Mouse (Mus musculus): Measurements from ENCODE around the gene Arv1.
A peak's percentile ranks its signal among the peaks of the same experiment; 100 is the strongest.

The Arv1 gene

DNA sequence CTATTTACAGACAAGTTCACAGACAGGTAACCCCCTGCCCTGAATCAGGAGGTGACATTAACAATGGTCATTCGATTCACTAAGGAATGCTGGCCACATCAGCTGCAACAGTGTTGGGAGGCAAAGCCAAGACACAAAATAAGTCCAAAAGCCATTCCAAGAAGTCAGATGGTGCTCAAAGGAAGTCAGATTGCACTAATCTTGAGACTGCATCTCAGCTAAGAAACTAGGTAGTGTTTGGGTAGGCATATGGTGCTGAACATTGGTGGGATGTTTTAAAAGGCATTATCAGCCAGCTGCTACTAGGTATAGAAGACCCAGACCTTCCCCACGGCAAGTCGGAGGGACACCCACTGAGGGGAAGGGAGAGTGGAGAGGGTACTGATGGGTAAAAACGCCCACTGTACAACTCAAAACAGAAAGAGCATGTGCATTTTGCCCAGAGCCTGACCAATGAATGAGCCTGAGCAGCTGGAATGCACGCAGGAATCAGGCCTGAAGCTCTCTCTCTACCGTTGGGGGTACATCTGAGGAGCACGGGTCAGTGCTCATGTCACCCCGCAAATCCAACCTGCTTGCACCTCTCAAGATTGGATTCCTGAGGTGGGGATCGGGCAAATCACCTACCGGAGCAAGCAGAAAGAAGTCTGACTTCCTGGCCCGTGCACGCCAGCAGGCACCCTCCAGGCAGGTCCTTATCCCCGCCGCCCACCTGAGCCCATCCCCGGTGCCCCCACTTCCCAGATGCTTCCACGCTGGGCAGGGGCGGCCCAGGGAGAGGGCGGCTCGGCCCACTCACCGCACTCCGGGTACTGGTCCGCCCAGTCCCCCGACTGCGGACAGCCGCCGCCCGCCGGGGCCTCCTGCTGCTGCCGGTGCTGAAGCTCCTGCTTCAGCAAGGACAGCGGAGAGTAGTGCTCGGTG, 739 bp upstream of the Arv1 start:
- peak; percentile 21 to 25 for DNase-seq (ENCODE audit: low read depth in 2 of 2, low spot score in 2 of 2)

DNA sequence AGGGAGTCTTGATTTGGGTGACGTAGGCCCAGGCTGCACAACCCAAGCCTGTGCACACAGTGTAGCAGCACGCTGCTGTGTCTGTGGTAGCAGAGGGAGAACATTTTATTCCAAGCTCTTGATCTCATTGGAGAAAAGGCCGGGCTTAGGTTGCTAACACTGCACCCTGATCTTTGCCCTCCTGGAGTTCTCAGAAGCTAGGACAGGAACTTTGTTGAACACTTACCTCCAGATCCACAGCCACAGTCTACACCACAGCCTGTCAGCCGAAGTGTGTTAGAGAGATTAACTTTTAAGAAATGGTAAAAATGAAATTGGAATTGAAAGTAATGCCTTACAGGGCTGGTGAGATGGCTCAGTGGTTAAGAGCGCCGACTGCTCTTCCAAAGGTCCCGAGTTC, 2.4 kb downstream of the Arv1 start:
- DNase-seq (ENCODE audit: low read depth in 2 of 2, low spot score in 2 of 2): no peak

DNA sequence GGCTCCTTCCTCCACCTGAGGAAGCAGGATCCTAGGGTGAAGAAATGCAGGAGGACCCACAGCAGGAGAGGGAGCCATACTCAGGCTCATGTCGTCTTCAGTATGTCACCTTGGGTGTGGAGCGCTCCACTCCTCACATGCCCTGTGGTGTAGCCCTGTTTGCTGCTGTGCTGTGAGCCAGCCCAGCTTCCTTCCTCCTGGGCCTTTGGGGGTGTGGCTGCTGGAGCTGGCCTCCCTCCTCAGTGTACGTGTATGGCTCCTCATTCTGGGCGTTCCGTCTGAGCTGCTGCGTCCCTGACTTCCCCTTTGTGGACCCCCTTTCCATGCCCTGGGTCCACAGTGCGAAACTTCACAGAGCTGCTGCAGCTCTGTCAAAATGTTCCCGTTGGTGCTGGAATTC, 10.9 kb downstream of the Arv1 start:
- DNase-seq (ENCODE audit: low read depth in 2 of 2, low spot score in 2 of 2): no peak

DNA sequence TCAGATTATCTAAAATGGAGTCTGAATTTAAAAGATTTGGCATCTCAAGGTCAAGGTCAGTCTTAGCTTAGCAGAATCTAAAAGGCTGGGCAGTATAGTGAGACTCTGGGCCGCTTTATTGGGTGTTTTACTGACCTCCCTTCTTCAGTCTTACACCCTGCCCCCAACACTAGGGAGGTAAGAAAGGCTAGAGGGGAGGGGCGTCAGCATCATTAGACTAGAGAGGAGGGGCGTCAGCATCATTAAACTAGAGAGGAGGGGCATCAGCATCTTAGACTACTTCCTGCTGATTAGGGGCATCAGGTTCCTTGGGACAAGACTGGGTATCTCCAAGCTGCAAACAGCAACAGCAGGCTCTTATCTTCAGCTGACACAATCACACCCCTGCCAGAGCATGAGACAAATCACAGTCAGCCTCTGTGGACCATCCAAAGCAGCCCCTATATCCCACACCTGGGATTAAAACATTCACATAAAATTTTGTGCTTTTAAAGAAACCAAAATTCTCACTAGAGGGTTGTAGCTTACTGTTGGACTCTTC, 13.5 kb downstream of the Arv1 start:
- DNase-seq (ENCODE audit: low read depth in 2 of 2, low spot score in 2 of 2): no peak

DNA sequence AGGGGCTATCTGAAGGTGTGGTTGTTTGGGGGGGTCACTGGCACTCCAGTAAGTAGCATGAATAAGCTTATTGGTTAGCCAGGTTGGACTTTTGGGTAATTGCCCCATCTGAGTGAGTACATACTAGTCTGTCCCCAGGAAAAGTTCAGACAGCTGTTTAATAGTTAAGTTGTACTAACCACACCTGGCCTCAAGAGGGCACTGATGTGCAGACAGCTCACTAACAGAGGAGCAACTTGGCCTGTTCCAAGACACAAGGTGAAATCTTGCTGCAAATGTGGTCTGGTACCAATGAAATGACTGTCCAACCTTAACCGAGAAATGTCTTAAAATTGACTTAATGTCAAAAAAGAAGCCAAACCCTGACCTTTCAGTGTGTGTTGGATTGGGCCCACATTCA, 17.3 kb downstream of the Arv1 start:
- DNase-seq (ENCODE audit: low read depth in 2 of 2, low spot score in 2 of 2): peak in 1 of 2 experiments; percentile 27

DNA sequence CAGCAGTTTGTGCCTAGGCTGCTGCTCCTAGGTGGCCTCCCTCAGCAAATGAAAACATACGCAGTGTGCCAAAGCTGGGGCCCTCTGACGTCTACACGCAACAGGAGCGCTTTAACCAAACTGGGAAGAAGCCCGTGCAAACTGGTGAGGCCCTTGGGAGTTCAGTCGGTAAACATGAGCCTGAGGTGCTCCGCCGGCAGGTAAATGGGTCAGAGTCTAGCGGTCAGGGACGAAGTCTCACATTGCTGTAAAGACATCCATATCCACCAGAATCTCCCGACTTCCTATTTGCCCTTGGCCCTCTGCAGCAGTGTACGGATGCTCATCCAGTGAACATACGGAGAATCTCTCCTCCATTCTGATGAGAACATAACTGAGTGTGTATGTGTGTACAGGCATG, 24.7 kb downstream of the Arv1 start:
- DNase-seq (ENCODE audit: low read depth in 2 of 2, low spot score in 2 of 2): no peak

DNA sequence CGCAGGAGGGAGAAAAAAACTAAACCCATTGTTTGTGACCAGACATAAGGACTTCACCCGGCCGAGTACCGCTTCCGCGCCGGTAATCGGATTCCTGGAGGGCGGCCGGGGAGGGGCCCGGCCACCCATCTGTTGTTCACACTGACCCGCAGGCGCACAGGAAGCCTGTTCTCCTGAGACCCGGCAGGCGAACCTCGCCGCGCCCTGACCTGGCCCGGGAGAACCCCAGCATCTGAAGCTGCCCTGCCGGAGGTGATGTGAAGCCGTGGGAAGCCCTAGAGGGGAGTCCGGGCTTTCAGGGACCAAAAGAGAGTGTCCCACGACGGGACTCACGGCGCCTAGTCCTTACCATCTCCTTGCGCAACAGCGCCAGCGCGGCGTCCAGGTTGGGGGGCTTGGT, 29.3 kb downstream of the Arv1 start:
- peak in 1 of 2 experiments; percentile 5 for DNase-seq (ENCODE audit: low read depth in 2 of 2, low spot score in 2 of 2)

DNA sequence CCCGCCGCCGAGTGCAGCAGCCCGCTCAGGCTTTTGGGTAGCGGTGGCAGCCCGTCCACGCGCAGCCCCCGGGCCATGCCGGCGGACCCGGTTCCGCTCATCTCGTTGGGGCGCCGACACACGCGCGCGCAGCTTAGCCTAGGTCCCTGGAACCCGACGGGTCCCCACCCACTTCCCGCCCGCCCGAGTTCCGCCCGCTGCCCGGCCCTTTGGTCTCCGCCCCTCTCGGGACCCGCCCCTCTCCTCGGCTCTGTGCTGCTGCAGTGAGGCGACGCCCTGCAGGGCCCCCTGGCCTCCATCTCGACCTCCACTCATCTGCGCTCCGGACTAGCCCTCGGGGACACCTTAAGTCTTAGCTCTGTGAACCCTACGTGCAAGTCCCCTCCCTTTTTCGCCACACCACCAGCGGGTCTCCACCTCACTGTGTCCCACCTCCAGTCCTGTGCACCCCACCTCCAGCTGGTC, 29.8 kb downstream of the Arv1 start, which contains the start of gene Fam89a:
Gene Fam89a, minus strand, starts transcription at position 124 of the 465 bp plus-strand sequence.
- peak; percentile 19 to 44 for DNase-seq (ENCODE audit: low read depth in 2 of 2, low spot score in 2 of 2)

DNA sequence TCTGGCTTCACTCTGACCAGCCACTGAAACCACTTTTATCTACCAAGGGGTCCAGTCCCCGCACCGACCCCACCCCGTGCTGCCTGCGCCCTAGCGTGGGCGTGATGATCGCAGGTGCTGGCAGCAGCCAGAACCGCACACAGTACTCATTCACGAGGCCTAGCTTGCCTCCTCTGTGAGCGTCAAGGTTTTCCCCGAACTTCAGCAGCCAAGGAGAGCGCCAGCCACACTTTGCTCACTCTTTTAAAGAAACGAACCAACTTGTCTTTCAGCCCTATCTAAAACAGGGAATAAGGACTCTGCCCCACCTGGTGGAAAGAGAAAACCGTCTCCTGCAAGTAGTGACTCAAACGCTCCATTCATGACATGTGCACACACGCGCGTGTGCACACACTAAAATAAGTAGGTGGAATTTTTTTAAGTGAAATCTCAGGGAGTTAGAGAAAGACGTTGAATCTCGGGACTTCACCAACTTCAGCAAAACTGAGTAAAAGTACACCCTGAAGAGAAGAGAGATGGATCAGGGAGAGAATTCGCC, 30.5 kb downstream of the Arv1 start:
- no peak for DNase-seq (ENCODE audit: low read depth in 2 of 2, low spot score in 2 of 2)

DNA sequence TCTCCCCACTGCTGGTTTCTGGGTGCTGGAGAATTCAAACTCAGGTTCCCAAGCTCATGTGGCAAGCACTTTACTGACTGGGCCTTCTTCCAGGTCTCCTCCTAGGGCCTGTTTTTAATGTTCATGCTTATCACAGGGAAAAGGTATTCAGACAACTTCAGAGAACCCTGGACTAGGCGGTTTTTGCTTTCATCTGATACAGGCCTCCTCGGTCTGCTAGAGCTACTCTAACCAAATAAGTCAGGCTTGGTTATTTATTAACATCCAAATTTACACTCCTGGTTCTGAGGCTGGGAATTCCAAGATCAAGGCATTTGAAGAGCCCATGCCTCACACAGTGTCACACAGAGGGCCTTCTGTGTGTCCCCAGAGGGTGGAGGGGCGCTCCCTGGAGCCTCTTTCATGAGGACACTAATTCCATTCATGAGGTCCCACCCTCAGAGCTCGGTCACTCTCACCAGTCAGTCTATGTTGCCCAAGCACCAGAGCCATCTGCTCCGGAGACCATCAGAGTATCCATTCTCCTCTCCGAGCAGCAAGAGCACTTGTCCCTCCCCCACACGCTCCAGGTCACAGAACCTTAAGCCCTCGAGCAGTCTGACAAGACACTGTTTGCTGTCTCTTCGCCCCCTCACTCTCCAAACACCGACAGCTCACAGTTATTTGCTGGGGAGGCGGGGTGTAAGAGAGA, 32.3 kb downstream of the Arv1 start:
- no peak for DNase-seq (ENCODE audit: low read depth in 2 of 2, low spot score in 2 of 2)

DNA sequence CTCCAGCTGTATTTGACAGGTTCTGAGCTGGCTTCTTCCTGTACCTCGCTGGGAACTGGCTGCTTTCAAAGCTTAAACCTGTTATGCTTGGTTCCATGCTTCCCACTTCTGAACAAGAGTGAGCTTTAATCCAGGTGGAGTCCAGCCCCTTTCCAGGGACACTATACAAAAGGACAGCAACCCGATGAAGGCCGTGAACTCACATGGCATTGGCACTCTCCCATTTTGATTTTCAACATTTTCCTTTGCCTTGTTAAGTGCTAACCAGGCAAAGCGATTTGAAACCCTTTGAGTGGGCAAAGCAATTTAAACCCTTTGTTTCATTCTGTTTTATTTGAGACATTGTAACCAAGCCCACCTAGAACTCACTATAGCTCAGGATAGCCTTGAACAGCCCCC, 32.9 kb downstream of the Arv1 start:
- no peak for DNase-seq (ENCODE audit: low read depth in 2 of 2, low spot score in 2 of 2)

DNA sequence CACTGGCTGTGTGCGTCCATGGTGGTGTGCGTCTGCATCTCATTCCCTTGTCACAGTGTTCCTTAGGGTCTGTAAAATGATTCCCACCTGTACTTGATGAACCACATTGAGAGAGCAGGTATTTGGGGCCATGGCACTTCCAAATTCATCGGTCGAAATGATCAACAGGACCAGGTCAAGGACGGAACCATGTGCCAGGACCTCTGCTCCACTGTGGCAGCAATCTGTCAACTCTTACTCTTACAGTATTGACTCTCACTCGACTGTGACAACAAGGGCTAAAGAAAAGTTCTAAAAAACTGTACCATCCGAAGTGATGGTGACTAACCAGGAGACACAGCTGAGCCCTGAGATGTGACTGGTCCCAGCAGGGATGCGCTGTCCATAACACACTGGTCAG, 33.5 kb downstream of the Arv1 start:
- no peak for DNase-seq (ENCODE audit: low read depth in 2 of 2, low spot score in 2 of 2)

DNA sequence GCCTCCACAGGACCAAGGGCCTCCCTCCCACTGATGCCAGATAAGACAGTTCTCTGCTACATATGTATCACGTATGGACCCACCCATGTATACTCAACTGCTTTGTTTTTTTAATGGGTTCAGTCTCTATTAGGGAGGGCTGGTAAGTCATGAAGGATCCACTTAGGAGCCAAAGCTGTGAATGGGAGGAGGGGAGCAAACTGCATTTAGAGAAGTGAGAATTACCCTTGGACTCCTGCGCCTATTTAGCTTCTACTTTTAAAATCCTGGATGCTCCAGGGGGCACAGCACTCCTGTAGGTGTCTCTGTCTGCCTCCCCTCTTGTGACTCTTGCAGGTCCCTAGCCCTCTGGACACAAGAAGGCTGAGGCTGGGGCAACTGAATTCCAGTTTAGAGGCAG, 34.2 kb downstream of the Arv1 start:
- no peak for DNase-seq (ENCODE audit: low read depth in 2 of 2, low spot score in 2 of 2)

DNA sequence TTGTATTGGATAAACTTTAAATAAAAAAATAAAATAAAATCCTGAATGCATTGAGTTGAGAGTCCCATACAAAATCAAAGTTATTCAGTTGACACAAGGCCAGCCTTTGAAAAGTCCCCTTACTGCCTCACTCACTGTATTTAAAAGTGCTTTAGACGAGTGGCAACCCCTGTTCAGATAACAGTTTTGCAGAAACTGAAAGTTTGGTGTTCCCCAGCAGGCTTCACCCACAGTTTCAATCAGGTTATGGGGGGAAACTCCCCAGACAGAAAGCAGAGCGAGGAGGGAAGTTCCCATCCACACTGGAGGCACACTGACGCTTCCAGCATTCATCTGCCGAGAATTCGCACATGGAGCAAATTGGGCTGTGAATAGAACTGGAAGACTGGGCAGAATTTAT, 34.7 kb downstream of the Arv1 start:
- DNase-seq (ENCODE audit: low read depth in 2 of 2, low spot score in 2 of 2): no peak

DNA sequence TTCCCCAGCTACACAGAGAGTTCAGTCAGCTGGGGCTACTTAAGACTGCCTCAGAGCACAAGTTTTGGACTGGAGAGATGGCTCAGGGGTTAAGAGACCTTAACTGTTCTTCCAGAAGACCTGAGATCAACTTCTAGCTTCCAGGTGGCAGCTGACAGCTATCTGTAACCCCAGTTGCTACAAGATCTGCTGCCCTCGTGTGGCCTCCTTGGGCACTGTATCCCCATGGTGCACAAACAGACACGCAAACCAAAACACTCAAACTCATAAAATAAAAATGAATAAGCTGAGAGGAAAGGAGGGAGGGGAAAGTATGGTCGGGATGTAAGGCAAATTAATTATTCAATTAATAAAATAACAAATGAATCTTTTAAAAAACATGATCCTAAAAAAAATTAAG, 36.6 kb downstream of the Arv1 start:
- DNase-seq (ENCODE audit: low read depth in 2 of 2, low spot score in 2 of 2): peak in 1 of 2 experiments; percentile 23

DNA sequence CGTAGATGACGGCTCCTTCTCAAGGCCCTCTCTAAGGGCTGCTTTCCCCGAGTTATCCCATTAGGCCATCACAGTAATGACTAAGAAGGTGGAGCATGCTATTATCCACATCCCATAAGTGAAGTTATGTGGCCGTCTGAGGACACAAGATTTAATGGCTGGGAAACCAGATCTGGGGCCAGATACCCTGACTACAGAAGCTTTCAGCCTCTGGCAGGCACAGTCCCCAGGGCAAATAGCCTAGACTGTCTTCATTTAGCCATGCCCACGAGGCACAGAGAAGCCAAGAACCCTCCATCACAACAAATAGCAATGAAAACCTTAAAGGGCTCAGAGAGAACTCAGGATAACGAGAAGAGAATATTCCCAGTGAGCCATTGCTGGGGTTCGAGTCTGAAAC, 41.1 kb downstream of the Arv1 start:
- no peak for DNase-seq (ENCODE audit: low read depth in 2 of 2, low spot score in 2 of 2)

DNA sequence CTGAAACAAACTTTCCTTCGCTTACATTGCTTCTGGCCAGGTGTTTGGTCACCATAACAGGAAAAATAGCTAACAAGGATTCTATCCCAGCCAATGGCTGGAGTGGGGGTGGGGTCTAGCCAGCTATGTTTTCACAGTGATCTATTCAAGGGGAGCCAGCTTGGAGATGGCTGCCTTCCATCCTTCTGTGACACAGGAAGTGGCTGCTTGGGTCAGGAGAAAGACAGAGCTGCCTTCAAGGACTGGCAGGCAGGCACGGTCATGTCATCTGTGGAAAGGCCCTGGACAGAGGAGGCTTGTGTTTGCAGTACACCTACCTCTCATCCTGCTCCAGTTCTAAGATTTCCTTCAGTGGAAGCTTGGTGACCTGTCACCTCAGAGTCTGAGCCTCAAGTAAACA, 50.5 kb downstream of the Arv1 start:
- no peak for DNase-seq (ENCODE audit: low read depth in 2 of 2, low spot score in 2 of 2)

DNA sequence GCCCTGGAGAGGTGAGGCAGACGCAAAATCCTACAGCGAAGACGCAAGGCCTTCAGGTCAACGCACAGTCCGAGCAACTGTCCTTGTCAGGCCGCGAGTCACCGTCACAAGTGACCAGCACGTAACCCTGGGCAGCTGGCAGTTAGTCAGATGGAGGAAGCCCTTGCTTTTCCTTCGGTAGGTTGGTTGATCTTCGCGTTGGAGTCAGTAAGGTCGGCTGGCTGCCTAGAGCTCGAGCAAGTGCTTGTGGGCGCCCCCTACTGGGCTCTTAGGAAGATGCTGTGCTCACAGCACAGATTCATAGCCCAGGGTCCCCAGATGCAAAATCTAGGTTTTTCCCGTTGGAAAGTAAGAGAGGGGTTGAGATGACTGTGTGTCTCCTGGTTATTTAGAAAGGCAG, 53.8 kb downstream of the Arv1 start:
- peak; percentile 44 to 54 for DNase-seq (ENCODE audit: low read depth in 2 of 2, low spot score in 2 of 2)

DNA sequence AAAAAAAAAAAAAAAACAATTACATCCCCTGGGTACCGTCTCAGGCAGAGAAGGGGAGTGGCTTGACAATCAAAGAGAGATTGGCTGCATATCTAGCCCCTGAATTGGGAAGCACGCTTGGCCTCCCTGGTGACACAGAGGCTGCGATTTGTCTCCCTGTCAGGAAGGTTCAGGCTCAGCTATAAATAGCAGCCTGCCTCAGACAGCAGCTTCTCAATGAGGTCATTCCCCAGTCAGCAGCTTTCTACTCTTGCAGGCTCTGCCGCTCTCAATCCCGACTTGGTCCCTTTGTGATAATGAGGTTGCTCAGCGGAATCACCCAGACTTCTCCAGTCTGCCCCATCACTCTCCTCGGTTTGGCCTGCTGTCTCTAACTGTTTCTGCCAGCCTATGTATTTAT, 58.3 kb downstream of the Arv1 start:
- no peak for DNase-seq (ENCODE audit: low read depth in 2 of 2, low spot score in 2 of 2)

DNA sequence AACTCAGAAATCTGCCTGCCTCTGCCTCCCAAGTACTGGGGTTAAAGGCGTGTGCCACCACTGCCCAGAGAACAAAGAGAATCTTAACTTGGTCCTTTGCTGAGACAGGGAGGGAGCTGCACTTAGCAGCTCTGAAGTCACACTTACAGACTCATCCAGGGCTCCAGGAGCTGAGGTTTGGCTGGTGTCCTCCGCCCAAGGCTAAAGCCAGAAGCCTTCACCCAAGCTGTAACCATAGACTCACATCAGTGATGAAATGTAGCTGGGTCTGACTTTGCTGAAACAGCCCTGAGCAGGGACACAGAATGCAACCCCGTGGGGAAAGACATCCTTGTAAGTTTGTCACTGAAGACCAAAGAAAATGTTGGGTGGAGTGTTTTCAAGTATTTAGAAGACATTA, 60.5 kb downstream of the Arv1 start:
- DNase-seq (ENCODE audit: low read depth in 2 of 2, low spot score in 2 of 2): no peak

DNA sequence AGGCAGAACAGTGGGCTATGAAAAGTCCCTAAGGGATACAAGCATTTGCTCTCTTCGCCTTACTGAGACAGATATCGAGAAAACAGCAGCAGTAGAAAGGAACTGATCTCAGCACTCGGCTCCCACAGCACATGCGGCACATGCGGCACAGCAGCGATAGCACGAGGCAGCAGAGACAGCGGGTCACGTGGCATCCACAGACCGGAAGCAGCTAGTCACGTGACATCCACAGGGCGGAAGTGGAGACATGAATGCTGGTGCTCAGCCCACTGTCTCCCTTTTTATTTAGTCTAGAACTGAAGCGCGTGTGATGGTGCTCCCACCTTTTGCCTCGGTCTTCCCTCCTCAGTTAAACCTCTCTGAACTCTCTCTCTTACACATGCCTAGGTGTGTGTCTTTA, 61.3 kb downstream of the Arv1 start:
- DNase-seq (ENCODE audit: low read depth in 2 of 2, low spot score in 2 of 2): no peak

Measured in CD8-positive naive resting alpha-beta T cell, adult 2 months (primary cell).